Mouse (Mus musculus) cerebellum, adult 2 months (tissue): ENCODE results near the gene Tspan9. TPM values are rescaled to one million over a fixed set of nuclear protein-coding genes. Genes with fewer than 3 reads are reported as not detected.
A peak's percentile ranks its signal among the peaks of the same experiment; 100 is the strongest.

ENCODE experiments used
- DNase-seq, 2 experiments: peaks; one replicate each; pipeline ENCODE4 v3.0.0; 2021
- H3K27ac ChIP-seq: fragments of 200-500 bp; 2 replicates; pipeline ENCODE4 v1.5.1; 2012; ENCODE audit warnings: low read length, control low read depth, inconsistent platforms; ENCODE audit not compliant: insufficient read depth
- H3K27me3 ChIP-seq: fragments of 200-500 bp; 2 replicates; pipeline ENCODE4 v1.6.1; 2012; ENCODE audit warnings: inconsistent platforms, mild to moderate bottlenecking, low read length, moderate library complexity; ENCODE audit not compliant: control insufficient read depth, insufficient read depth
- H3K4me1 ChIP-seq: fragments of 200-500 bp; 2 replicates; pipeline ENCODE4 v1.6.1; 2011; ENCODE audit warnings: low read length; ENCODE audit not compliant: control insufficient read depth, insufficient read depth
- H3K4me3 ChIP-seq: fragments of 200-500 bp; replicated peaks from 2 replicates; pipeline ENCODE3; 2011; ENCODE audit warnings: mild to moderate bottlenecking, low read depth, low read length, control low read depth; ENCODE audit not compliant: insufficient read depth
- CTCF ChIP-seq: fragments of 200-500 bp; IDR thresholded peaks from 2 replicates; pipeline ENCODE4 v1.5.1; 2011; ENCODE audit warnings: low read depth, mild to moderate bottlenecking, control low read depth, low read length, moderate library complexity, borderline replicate concordance; ENCODE audit not compliant: insufficient read depth
- POLR2A ChIP-seq: fragments of 200-500 bp; IDR thresholded peaks from 2 replicates; pipeline ENCODE4 v1.6.1; 2011; ENCODE audit warnings: low read length, control low read depth, borderline replicate concordance; ENCODE audit not compliant: insufficient read depth
- WGBS: fragments of 180-500 bp; shearing (Covaris S2); methylation state at CpG from one replicate; pipeline ENCODE4 v1.1.7; 2018; 5-methylcytosine and 5-hydroxymethylcytosine counted together
- polyA plus RNA-seq: library from polyadenylated mRNA; depleted of rRNA; stranded (reverse); fragments of >200 nt; gene quantifications from 2 replicates; pipeline ENCODE4 v1.2.3, GENCODE M21; 2012; rRNA removed

The Tspan9 gene
- polyA plus RNA-seq = 303 and 370 TPM in 2 replicates

GRCm38 (mm10) chr6:128143390-128144020 is at the start of gene Tspan9:
TSS of gene Tspan9 (minus strand) at chr6:128143594.
- TF ChIP-seq POLR2A = no peak
- no peak for TF ChIP-seq CTCF

DNA sequence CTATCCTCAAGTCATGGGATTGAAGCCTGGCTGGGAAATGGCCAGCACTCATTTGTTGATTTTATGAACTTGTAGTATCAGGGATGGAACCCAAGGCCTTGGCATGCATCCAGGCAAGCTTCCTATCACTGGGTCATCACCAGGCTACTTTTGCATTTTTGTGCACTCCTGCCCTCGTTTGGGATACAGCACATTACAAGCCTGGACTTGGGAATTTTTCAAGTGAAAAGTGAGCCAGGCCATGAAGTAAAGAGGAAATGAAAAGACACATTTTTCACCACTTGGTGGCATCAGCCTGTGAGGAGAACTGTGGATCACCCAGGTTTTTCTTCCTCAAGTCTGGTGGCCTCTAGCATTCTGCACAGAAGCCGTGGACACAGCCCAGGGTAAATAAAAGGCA is 40.1 kb upstream of the Tspan9 start:
- 53% methylated on average over 2 of the region's 2 CpGs for WGBS
- H3K27ac ChIP-seq = no peak overlapping the region
- no peaks in the 10 kb centered on the region for H3K27me3 ChIP-seq
- H3K4me3 ChIP-seq = no peak overlapping the region
- TF ChIP-seq CTCF (no peak), POLR2A (no peak)
- no peaks in the 10 kb centered on the region for H3K4me1 ChIP-seq
- DNase-seq = no peak

More at GRCm38 (mm10) chr6:128143390-128144020, at the start of gene Tspan9:
- 1% methylated on average over 54 of the region's 56 CpGs for WGBS
- H3K27me3 ChIP-seq = no peaks in the 10 kb centered on the region
- no peaks in the 10 kb centered on the region for H3K4me1 ChIP-seq
- H3K27ac ChIP-seq = no peak within 1 kb of the TSS; the same call in 1 of the 2 replicates
- H3K4me3 ChIP-seq = peak within 1 kb of the TSS; percentile 64
- peak; percentile 69 to 70 for DNase-seq

DNA sequence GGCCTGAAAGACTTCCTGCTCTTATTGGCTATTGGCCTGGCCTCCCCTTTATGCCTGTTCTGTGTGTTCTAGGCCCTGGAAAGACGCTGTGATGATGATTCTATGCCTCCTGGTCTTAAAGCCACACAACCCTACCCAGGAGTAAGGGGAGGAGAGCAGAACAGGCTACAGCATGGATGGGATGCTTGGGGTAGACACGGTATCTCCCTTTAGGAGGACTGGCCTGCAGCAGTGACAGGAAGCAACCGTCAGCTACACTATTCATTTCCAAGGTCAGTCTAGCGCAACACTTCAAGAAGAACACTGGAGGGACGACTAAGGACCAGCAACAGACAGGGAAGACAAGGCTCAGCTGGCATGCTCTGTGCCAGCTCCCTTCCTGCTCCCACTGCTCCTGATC is 37.8 kb upstream of the Tspan9 start:
- no peak overlapping the region for H3K27ac ChIP-seq
- DNase-seq = no peak
- WGBS = 73% methylated on average over 5 of the region's 5 CpGs
- no peaks in the 10 kb centered on the region for H3K4me1 ChIP-seq
- no peaks in the 10 kb centered on the region for H3K27me3 ChIP-seq
- TF ChIP-seq POLR2A = no peak
- no peak for TF ChIP-seq CTCF
- H3K4me3 ChIP-seq = no peak overlapping the region

GRCm38 (mm10) chr6:128179651-128180050 is 36.3 kb upstream of the Tspan9 start:
- 100% methylated on average over 1 of the region's 1 CpGs for WGBS
- no peak for DNase-seq
- TF ChIP-seq POLR2A (no peak), CTCF (no peak)
- H3K4me3 ChIP-seq = no peak overlapping the region
- H3K27me3 ChIP-seq = no peaks in the 10 kb centered on the region
- H3K4me1 ChIP-seq = no peaks in the 10 kb centered on the region
- H3K27ac ChIP-seq = no peak overlapping the region

GRCm38 (mm10) chr6:128179247-128179646 is 35.9 kb upstream of the Tspan9 start:
- Histone ChIP-seq H3K4me3 (no peak overlapping the region), H3K27me3 (no peaks in the 10 kb centered on the region), H3K27ac (no peak overlapping the region), H3K4me1 (no peaks in the 10 kb centered on the region)
- no peak for DNase-seq
- WGBS = 87% methylated on average over 5 of the region's 5 CpGs
- TF ChIP-seq POLR2A (no peak), CTCF (0 out of 2 replicates have a peak, but pooled peaks have one; percentile 5)

- no peak overlapping the region for H3K4me3 ChIP-seq
- H3K27me3 ChIP-seq = no peaks in the 10 kb centered on the region
- no peak for TF ChIP-seq POLR2A
- no peak for TF ChIP-seq CTCF
- 60% methylated on average over 2 of the region's 2 CpGs for WGBS
- DNase-seq = no peak
- H3K27ac ChIP-seq = no peak overlapping the region
- H3K4me1 ChIP-seq = no peaks in the 10 kb centered on the region
These were observed 35.3 kb upstream of the Tspan9 start for GRCm38 (mm10) chr6:128178681-128179080.

GRCm38 (mm10) chr6:128168785-128169679 is 25.6 kb upstream of the Tspan9 start:
- H3K4me3 ChIP-seq = no peak overlapping the region
- no peaks in the 10 kb centered on the region for H3K27me3 ChIP-seq
- no peak for DNase-seq
- H3K4me1 ChIP-seq = no peaks in the 10 kb centered on the region
- no peak for TF ChIP-seq POLR2A
- TF ChIP-seq CTCF = peak; percentile 11; the same call in 1 of the 2 replicates
- no peak overlapping the region for H3K27ac ChIP-seq
- 59% methylated on average over 6 of the region's 6 CpGs for WGBS
